34 mouse cellular contexts compared by ENCODE assay signal in the genomic region with DNA sequence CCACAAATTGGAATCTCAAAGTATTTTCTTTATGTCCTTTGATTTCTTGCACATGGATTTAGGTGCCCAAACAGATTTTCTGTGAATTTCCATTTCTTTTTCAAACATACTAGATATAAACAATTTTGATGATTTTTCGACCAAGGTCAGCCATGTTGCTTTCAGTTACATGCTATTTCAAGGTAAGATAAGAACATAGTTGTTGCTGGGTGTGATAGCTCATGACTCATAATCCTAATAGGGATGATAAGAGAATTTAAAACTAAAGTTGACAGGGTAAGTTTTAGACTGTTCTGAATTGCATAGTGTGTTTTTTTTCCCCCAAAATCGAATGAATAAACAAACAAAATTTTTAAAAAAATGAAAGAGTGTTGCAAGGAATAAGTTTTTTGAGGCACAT.
"Had no signal": no experiment of that assay in that cellular context is flagged by ENCODE, and none has a peak within 500 bp of the region (broad histone marks: within the 10 kb centered on the region; RNA-seq: fewer than 3 reads in every experiment).

No protein-coding gene starts in this region.

- DNase-seq: heart, postnatal 10 days; heart, postnatal 14 days; heart, postnatal 36 days; heart, postnatal 4 days; kidney, adult 11 months; kidney, adult 18-20 months; kidney, adult 2 months; kidney, adult 8-10 months; kidney, adult 9 months; kidney, postnatal 10 days; kidney, postnatal 14 days; kidney, postnatal 25 days; kidney, postnatal 36 days; kidney, postnatal 4 days; layer of hippocampus, adult 9-11 months; layer of hippocampus, postnatal 36 days had no signal

- H3K9me3 ChIP-seq: heart, embryonic 12.5 days; heart, embryonic 13.5 days; heart, embryonic 15.5 days; hindbrain, embryonic 10.5 days; hindbrain, embryonic 12.5 days; hindbrain, embryonic 13.5 days; hindbrain, embryonic 15.5 days; intestine, embryonic 15.5 days; kidney, embryonic 15.5 days had no signal

- H3K27me3 ChIP-seq: heart, embryonic 12.5 days; heart, embryonic 13.5 days; heart, embryonic 15.5 days; hindbrain, embryonic 12.5 days; hindbrain, embryonic 13.5 days; hindbrain, embryonic 15.5 days; intestine, embryonic 15.5 days; kidney, embryonic 15.5 days had no signal

- H3K27ac ChIP-seq: heart, embryonic 13.5 days; heart, embryonic 15.5 days; hindbrain, embryonic 10.5 days; hindbrain, embryonic 12.5 days; hindbrain, embryonic 13.5 days; hindbrain, embryonic 14.5 days; hindbrain, embryonic 15.5 days; hindbrain, postnatal 0 days; intestine, embryonic 15.5 days; kidney, embryonic 15.5 days; kidney, postnatal 0 days; layer of hippocampus, adult 2 months; left cerebral cortex, adult 2 months had no signal

- H3K4me1 ChIP-seq: heart, embryonic 12.5 days; heart, embryonic 13.5 days; heart, embryonic 15.5 days; hindbrain, embryonic 10.5 days; hindbrain, embryonic 12.5 days; hindbrain, embryonic 13.5 days; hindbrain, embryonic 15.5 days; intestine, embryonic 15.5 days; kidney, embryonic 15.5 days had no signal

- H3K36me3 ChIP-seq: heart, embryonic 12.5 days; heart, embryonic 13.5 days; heart, embryonic 15.5 days; hindbrain, embryonic 10.5 days; hindbrain, embryonic 12.5 days; hindbrain, embryonic 13.5 days; hindbrain, embryonic 15.5 days; intestine, embryonic 15.5 days; kidney, embryonic 15.5 days had no signal

- ATAC-seq: hindbrain, embryonic 16.5 days; hindbrain, postnatal 0 days; inflammation-experienced regulatory T-cells, adult 6 months; intestine, embryonic 15.5 days; intestine, embryonic 16.5 days; intestine, postnatal 0 days had no signal

- H3K4me3 ChIP-seq: heart, embryonic 12.5 days; heart, embryonic 13.5 days; heart, embryonic 15.5 days; hindbrain, embryonic 10.5 days; hindbrain, embryonic 12.5 days; hindbrain, embryonic 13.5 days; hindbrain, embryonic 15.5 days; intestine, embryonic 15.5 days; kidney, embryonic 15.5 days; layer of hippocampus, adult 2 months; left cerebral cortex, adult 2 months had no signal

- H3K4me2 ChIP-seq: heart, embryonic 12.5 days; heart, embryonic 13.5 days; heart, embryonic 15.5 days; hindbrain, embryonic 12.5 days; hindbrain, embryonic 13.5 days; hindbrain, embryonic 14.5 days; hindbrain, embryonic 15.5 days; intestine, embryonic 15.5 days; kidney, embryonic 15.5 days had no signal

- H3K9ac ChIP-seq: heart, embryonic 12.5 days; heart, embryonic 13.5 days; heart, embryonic 15.5 days; hindbrain, embryonic 12.5 days; hindbrain, embryonic 13.5 days; hindbrain, embryonic 14.5 days; hindbrain, embryonic 15.5 days; intestine, embryonic 15.5 days; kidney, embryonic 15.5 days had no signal
